In genomic region chr16:52009421-52009820, GRCm38 (mm10) we compare ENCODE assay signal across 12 mouse cellular contexts.
"Had no signal": no experiment of that assay in that cellular context is flagged by ENCODE, and none has a peak within 500 bp of the region (broad histone marks: within the 10 kb centered on the region; RNA-seq: fewer than 3 reads in every experiment).

No protein-coding gene starts in this region.

- DNase-seq: left cerebral cortex, postnatal 4 days; liver; liver, embryonic 13.5 days; liver, postnatal 0 days; lung, adult 18-20 months; lung, adult 2 months; lung, embryonic 14.5 days; lung, postnatal 10 days; lung, postnatal 14 days; lung, postnatal 36 days; lung, postnatal 4 days; midbrain, embryonic 14.5 days had no signal
